Mouse (Mus musculus): ENCODE data around the gene Maneal.

The Maneal gene

DNA sequence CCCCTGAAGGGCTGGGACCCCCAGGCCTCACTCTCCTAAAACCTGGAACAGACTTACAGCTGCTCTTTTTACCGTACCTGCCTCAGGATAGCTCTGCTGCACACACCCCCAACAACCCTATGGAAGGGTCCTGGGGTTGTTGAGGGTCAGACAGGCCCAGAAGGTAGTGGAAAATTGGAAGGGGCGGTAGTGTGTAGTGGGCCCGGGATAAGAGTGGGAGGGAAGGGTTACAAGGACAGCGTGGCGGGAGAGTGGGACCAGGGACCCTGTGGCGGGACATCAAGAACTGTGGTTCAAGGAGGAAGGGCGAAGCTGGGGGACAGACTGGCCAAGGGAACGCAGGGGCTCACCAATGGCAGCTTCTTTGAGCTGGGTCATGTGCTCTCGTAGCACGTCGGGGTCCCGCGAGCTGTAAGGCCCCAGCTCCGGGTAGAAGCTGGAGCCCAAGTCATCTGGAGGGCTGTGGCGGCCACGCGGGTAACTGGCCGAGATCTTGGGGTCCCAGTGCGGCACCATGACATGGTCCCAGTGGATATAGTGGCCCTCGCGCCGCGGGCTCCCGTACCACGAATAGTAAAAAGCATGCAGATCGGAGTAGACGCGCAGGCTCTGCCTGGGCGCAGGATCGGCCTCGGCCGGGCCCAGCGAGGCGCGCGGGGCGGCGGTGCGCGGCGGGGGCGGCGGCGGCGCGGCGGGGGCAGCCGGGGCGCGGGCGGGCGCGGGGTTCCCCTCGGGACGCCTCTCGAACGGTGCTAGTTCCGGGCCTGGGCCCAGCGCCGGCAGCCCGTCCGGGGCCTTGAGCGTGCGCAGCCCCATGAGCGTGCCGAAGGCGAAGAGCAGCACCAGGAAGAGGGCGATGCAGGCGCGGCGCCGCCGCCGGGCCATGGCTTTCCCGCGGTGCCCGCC lies at the start of gene Maneal:
TSS of gene Maneal (minus strand) at position 889 of the 906 bp plus-strand sequence.
- DNase-seq (ENCODE audit: low read depth, low spot score): no peak

DNA sequence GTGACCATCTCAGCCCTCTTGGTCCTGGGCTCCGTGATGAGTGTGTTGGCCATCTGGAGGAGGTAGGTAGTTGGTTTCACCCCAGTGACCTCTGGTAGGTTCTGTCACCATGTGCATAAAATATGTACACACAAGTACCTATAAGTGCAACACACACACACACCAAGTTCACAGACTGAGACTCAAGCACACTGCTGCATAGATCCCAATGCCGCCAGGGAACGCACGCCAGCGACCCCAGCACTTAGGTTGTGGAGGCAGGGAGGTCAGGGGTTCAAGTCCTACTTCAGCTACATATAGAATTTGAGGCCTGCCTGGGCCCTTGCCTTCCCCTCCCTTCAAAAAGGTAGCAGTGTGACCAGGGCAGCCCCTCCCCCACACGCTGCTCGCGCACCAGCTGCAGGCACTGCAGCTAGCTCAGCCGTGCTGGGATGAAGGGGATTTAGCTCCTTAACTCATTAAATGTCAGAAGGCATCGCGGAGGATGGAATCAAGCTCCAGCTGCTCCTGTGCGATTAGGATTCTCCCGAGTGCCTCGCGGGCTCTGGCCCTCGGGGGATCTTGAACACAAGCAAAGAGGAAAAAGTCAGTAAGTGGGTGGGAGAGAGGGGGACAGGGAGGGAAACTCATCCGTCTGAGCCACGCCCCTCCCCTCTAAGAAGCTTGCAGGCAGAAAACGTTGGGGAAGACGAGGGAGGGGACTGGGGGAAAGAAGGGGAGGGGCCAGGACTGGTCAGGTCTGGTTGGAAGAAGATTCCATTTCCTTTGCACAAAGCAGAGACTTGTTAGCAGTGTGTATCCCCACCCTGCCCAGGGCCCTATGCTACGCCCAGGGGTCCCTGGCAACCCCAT lies 44.2 kb upstream of the Maneal start:
- peak; percentile 62 for DNase-seq (ENCODE audit: low read depth, low spot score)

DNA sequence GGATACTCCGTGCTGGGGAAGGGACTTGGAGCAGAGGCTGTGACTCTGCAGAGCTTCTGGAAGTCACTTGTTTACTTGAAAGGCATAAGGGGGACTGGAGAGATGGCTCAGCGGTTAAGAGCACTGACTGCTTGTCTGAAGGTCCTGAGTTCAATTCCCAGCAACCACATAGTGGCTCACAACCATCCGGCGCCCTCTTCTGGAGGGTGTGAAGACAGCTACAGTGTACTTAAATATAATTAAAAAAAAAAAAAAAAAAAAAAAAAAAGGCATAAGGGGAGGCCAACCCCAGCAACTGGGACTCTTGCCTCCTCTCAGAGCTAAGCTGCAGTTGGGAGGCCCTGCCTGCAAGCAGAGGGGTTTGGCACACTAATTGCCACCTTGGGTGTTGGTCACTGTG lies 43.4 kb upstream of the Maneal start:
- DNase-seq (ENCODE audit: low read depth, low spot score): no peak

DNA sequence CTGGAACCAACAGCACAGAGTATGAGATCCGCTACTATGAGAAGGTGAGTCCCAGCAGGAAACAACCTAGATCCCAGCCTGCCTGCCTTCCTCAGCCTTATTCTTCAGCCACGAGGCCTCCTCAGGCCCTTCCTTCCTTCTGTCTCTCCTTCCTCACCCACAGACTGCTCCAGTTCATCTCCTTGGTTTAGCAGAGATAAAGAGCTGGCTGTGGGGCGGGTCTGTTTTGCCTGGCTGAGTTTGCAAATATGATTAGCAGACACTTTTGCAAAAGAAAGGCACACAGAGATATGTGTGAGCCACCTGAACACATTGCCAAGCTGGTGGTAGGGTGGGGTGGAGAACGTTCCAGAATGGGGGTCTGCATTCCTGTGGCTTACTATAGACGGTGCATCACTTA lies 37.9 kb upstream of the Maneal start:
- DNase-seq (ENCODE audit: low read depth, low spot score): no peak

DNA sequence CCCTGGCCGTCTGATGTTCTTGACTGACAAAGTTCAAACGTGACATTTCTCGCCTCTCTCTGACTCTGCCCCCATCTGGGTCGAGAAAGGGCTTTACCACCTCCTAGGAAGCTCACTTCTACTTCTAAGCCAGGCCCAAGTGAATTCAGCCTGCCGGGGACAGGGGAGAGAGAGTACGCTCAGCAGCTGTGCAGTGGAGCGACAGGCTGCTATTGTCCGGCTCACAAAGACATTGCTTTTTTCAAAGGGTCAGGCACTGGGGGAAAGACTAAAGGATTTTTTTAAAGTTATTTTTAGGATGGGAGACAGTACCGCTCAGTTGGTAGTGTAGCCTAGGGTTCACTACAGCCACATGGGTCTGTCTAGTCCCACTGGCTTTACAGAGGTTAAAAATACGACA lies 36.5 kb upstream of the Maneal start:
- no peak for DNase-seq (ENCODE audit: low read depth, low spot score)

DNA sequence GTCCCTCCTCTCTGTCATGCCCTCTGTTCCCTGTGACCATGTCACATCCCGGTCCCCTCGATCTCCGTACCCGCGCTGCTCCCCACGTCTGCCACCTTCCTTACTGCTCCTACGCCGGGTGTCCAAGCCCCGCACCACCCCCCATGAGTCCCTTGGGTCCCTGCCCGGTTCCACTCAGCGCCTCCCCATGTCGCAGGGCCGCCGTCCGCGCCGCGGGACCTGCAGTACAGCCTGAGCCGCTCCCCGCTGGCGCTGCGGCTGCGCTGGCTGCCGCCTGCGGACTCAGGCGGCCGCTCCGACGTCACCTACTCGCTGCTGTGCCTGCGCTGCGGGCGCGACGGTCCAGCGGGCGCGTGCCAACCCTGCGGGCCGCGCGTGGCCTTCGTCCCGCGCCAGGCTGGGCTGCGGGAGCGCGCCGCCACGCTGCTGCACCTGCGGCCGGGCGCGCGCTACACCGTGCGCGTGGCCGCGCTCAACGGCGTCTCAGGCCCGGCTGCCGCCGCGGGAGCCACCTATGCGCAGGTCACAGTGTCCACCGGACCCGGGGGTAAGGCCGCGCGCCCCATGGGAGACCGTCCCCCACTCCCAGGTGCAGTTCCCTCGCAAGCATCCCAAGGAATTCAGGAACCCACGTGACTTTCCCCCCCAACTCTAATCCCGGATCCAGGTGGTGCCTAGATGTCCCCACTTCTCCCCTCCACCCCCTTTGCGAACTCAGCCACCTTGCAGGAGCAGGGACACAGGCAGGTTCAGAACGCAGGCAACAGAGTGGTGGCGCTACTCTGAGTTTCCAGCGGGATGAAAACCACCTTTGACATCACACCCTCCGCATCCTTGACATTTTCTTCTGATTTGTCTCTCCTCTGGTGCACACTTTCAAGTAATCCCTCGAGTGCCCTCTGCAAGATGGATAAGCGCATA lies 32.8 kb upstream of the Maneal start:
- DNase-seq (ENCODE audit: low read depth, low spot score): no peak

DNA sequence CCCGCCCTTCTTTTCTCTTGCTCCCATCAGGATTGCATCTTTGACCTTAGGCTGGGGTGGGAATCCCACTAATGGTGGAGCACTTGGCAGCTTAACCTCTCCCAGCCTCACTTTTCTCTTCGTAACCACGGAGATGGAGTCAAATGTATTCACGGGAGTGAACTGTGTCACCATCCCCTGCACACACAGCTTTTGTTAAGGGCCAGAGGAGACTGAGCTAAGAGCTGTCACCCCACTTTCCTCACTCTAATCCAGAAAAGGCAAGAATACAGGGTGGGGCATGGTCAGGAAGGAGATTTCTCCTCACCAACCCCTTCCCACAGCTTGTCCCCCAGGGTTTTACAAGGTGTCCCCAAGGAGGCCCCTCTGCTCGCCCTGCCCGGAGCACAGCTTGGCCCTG lies 31.8 kb upstream of the Maneal start:
- DNase-seq (ENCODE audit: low read depth, low spot score): no peak

DNA sequence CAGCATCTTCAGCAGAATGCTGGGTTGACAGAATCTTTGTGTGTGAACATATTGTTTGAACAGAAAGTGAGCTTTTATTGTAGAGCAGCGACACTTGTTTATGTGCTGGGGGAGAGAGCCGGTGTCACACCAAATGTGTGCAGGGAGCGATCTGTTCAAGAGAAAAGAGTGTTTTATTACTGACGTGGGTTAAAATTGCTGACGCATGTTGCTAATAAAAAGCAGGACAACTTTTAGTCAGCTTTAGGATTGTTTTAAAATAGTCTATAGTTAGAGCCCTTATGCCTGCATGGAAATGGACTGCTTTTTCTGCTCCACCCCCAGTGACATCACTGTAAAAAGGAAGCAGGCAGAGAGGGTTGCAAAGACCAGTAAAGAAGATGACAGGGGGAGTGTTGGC lies 28.9 kb upstream of the Maneal start:
- DNase-seq (ENCODE audit: low read depth, low spot score): no peak

DNA sequence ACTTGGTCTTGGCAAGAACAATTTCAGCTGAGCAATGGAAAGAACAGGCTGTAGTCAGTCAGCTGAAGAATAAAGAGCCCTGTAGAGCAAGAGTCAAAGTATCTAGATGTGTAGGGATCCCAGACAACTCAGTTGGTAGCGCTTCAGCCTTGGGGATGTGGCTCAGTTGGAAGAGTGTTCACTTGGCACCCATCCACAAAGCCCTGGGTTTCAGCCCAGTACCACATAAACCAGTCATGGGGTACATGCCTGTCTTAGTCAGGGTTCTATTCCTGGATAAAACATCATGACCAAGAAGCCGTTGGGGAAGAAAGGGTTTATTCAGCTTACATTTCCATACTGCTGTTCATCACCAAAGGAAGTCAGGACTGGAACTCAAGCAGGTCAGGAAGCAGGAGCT lies 28.0 kb upstream of the Maneal start:
- no peak for DNase-seq (ENCODE audit: low read depth, low spot score)

DNA sequence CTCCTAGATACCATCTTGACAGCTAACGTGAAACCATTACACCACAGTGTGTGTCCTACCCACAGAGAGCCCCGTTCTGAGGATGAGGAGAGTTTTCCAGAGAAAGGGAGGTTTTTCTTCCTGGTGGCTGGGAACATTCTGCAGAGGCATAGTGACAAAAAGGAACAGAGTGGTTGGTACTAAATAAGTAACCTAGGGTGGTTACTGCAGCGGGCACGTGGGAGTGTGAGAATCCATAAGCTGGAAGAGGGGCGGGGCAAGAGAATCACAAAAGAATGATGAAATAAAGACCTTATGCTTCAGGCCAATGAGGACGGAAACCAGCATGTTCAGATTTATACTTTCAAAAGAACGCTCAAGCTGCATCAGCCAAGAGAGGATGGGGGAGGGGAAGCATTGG lies 26.7 kb upstream of the Maneal start:
- DNase-seq (ENCODE audit: low read depth, low spot score): no peak

DNA sequence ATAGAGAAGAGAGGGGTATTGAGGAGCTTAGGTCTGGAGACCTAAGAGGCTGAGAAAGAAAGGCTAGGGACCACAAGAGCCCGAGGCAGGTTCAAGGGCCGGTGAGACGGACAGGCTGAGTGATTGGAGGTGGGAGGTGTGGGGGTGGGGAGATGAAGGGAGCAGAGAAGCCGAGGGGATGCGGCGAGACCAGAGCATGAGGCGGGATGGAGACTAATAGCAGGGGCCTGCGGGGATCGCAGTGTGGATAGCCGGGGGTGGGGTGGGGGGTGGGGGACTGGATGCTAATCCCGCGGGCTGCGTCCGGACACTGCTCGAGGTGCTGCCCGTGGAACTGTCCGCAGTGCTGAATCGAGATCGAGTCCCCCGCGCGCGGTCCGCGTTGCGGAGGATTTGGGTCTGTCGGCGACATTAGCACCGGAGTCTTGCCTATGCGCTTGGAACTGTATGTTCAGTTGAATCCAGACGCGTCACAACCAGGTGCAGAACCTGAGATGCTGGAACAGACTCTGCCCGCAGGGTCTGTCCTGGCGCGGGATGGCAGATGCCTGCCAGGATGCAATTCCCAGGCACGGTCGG lies 20.3 kb upstream of the Maneal start:
- no peak for DNase-seq (ENCODE audit: low read depth, low spot score)

DNA sequence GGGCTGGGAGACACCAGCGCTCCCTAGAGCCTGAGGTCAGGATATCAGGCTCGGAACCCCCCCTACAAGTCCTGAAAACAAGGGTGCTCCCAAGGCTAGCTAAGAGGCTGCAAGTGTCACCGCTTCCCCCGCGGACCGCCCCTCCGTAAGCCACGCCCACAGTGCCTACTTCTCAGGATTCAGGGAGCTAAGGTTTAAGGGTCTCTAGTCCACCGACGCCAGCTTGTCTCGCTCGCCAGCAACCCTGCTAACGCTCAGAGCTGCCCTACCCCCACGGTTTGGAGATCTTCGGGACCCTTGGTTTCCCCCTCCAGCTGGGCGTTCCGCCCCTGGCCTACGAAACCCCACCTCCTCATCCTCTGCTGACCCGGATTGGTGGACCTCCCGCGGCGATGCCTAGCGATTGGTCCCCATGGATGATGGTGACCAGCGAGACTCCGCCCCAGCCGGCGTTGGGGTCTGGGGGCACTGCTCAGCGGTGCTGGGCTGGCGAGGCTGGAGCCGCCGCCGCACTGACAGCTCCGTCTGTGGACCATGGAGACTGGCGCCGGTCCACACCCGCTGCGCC lies 19.5 kb upstream of the Maneal start:
- peak; percentile 71 for DNase-seq (ENCODE audit: low read depth, low spot score)

DNA sequence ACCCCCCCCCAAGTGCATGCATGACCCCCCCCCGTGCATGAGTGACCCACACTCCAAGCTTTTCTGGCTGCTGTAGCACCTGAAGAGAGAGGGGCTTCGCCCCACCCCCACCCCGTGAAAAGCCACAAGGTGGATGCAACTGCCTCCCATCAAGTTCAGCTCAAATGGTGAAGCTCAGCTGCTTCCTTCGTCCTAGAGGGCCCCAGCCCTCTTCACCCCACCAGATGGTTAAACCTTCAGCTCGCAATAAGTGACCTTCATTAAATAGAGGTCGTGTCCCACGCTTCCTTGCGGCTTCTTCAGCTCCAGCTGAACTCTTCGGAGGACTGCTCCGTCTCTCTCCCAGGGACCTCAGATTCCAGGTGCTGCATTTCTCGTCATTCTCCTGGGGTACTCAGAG lies 18.6 kb upstream of the Maneal start, which contains the start of gene Epha10:
TSS of gene Epha10 (plus strand) at position 301 of the 400 bp plus-strand sequence.
- no peak for DNase-seq (ENCODE audit: low read depth, low spot score)

DNA sequence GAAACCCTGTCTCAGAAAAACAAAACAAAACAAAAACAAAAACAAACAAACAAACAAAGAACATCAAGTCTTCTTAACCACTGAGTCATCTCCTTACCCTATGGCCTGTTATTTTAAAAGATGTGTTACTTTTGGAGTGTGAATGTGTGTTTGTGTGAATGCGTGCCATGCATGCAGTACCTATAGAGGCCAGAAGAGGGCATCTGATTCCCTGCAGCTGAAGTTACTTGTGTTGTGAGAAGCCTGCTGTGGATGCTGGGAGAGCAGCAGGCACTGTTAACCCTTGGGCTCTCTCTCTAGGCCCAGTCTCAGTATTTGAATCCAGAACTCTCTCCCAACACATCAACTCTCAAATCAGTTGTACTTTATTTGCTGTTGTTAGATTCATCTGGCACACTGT lies 10.7 kb upstream of the Maneal start:
- no peak for DNase-seq (ENCODE audit: low read depth, low spot score)

DNA sequence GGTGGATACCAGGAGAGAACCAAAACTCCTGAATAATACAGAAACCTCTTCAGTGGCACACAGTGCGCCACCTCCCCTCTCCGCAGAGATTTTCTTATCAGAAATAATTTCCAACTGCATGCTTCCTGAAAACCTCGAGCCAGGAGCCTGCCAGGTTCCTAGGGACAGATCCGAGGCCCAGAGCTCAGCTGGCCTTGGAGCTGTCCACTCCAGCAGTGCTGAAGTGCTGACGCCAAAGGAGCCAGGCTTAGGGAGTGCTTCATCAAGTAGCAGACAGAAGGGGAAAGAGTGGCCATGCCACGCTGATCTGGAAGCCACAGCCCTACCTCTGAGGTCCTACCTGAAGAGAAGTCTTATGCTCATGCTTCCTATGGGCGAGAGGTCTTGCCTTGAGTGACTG lies 1.5 kb downstream of the Maneal start:
- DNase-seq (ENCODE audit: low read depth, low spot score): peak; percentile 69

DNA sequence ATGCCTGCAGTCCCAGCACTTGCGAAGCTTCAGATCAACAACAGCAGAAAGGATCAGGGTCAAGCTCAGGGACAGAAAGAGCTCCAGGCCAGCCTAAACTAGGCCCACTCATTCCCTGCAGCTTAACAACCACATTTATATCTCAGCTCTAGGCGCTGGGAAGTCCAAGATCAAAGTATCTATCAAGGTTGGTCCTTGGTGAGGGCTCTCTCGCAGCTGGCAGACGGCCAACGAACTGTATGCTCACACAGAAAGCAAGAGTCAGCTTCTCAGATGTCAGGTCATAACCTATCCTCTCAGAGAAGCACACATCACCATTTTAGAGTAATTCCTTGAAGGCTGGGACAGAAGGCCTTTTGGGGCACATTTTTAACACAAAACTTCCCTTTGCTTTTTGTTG lies 3.6 kb downstream of the Maneal start:
- no peak for DNase-seq (ENCODE audit: low read depth, low spot score)

DNA sequence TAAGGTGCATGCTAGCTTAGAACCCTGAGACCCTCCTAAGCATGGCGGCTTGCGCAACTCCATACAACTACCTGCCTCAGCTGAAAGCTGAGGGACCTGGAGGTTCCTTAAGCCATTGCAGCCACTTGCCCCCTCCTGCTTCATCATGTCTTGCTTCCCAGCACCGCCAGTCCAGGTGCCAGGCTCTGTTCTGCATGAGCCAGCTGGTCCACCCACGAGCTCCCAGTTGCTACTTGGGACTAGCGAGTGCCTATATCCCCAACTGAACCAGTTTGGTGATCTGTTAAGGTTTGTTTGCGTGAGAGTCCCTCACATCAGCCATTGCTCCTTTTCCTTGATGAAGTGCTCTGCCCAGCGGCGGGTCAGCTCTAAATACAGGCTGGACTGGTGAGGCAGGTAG lies 5.7 kb downstream of the Maneal start:
- no peak for DNase-seq (ENCODE audit: low read depth, low spot score)

DNA sequence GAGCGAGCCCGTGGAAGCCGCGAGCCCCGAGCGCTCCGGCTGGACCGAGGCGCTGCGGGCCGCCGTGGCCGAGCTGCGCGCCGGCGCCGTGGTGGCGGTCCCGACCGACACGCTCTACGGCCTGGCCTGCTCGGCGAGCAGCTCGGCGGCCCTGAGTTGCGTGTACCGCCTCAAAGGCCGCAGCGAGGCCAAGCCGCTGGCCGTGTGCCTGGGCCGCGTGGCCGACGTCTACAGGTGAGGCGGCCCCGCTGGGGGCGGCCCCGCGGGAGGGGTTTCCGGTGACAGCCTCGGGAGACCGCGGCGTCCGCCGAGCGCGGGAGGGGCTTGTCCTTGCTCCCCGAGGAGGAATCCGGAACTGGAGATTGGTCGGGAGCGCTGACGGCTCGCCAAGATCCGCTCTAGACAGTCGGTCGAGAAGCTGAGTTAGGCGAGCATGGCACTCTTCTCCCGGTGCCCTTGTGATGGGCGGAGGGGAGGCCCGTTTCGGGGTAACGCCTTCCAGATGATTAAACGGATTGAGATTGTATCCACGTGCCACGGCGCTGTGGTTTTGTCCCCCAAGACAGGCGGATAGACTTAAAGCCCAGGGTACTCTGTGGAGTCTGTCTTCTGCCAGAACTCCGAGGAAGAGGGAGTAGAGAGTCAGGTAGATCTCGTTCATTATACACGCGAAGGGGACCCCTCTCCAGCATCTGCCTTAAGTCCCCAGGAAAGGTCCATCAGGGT lies 10.9 kb downstream of the Maneal start, which contains the start of gene 1110065P20Rik:
TSS of gene 1110065P20Rik (minus strand) at position 264 of the 726 bp plus-strand sequence.
- no peak for DNase-seq (ENCODE audit: low read depth, low spot score)

DNA sequence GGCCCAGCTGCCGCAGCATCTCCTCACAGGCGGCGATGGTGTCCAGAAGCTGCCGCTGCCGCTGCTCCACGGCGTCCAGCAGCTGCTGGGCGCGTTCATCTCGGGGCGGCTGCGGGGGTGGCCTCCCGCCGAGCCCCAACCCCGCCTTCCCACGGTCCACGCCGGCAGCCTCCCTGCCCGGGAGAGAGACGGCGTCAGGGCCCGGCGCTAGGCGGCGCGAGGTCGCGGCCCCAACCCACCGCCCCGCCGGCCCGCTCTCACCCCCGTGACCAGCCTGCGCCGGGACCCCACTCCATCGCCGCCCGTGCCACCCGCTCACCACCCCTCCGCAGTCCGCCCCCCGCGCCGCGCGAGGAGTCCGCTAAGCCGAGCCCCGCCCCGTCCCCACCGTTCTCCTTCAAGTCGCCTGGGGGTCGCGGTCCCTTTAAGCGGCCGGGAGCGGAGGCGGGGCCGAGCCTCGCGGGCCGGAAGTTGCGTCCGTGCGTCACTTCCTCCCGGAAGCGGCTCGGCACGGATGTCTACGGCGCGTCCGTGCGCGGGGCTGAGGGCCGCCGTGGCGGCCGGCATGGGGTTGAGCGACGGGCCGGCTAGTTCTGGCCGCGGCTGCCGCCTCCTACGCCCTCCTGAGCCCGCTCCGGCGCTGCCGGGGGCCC lies 11.6 kb downstream of the Maneal start, which contains the start of gene Yrdc:
TSS of gene Yrdc (plus strand) at position 419 of the 653 bp plus-strand sequence.
- peak; percentile 92 for DNase-seq (ENCODE audit: low read depth, low spot score)

All from embryo, embryonic 11.5 days (tissue).